31 mouse cellular contexts compared by ENCODE assay signal in genomic region chr14:55735334-55735733, GRCm38 (mm10). TPM values are rescaled to one million over a fixed set of nuclear protein-coding genes. Genes with fewer than 3 reads are reported as not detected.
"Had no signal": no experiment of that assay in that cellular context is flagged by ENCODE, and none has a peak within 500 bp of the region (broad histone marks: within the 10 kb centered on the region; RNA-seq: fewer than 3 reads in every experiment).

No protein-coding gene starts in this region.

- ATAC-seq: hindbrain, embryonic 16.5 days; inflammation-experienced regulatory T-cells, adult 6 months; liver, embryonic 12.5 days had no signal

- DNase-seq: gastrocnemius, postnatal 14 days; gastrocnemius, postnatal 36 days; heart, adult 11 months; heart, adult 2 months; heart, postnatal 14 days; kidney, adult 18-20 months; kidney, adult 8-10 months; kidney, postnatal 14 days; kidney, postnatal 36 days; layer of hippocampus, adult 9-11 months; layer of hippocampus, postnatal 36 days; left cerebral cortex, postnatal 4 days had no signal

- H3K9me3 ChIP-seq: heart, embryonic 13.5 days; heart, embryonic 15.5 days; hindbrain, embryonic 12.5 days; kidney, embryonic 15.5 days; limb, embryonic 13.5 days; limb, embryonic 15.5 days; liver, embryonic 12.5 days had no signal

- H3K9ac ChIP-seq: heart, embryonic 13.5 days; heart, embryonic 15.5 days; hindbrain, embryonic 12.5 days; hindbrain, embryonic 14.5 days; kidney, embryonic 15.5 days; limb, embryonic 13.5 days; limb, embryonic 15.5 days; liver, embryonic 12.5 days; liver, embryonic 14.5 days had no signal

- H3K4me1 ChIP-seq: heart, embryonic 13.5 days; heart, embryonic 15.5 days; hindbrain, embryonic 12.5 days; limb, embryonic 13.5 days; limb, embryonic 15.5 days; liver, embryonic 12.5 days had no signal

- H3K27me3 ChIP-seq: heart, embryonic 15.5 days; hindbrain, embryonic 12.5 days; kidney, embryonic 15.5 days; limb, embryonic 13.5 days; limb, embryonic 15.5 days had no signal

- H3K4me3 ChIP-seq: heart, adult 2 months; heart, embryonic 13.5 days; heart, embryonic 15.5 days; hindbrain, embryonic 12.5 days; kidney, embryonic 15.5 days; limb, embryonic 13.5 days; limb, embryonic 15.5 days; liver, embryonic 12.5 days had no signal

- H3K4me2 ChIP-seq: heart, embryonic 11.5 days; heart, embryonic 13.5 days; heart, embryonic 15.5 days; hindbrain, embryonic 12.5 days; hindbrain, embryonic 14.5 days; kidney, embryonic 15.5 days; limb, embryonic 13.5 days; limb, embryonic 15.5 days; liver, embryonic 12.5 days had no signal

- H3K27ac ChIP-seq: heart, adult 2 months; heart, embryonic 13.5 days; heart, embryonic 15.5 days; hindbrain, embryonic 12.5 days; hindbrain, embryonic 14.5 days; kidney, embryonic 15.5 days; kidney, postnatal 0 days; limb, embryonic 13.5 days; limb, embryonic 15.5 days; liver, embryonic 12.5 days; liver, embryonic 14.5 days had no signal

RNA-seq across cellular contexts. Expression of gene Tgm1, which starts 21.6 kb away (rescaled TPM):
- total RNA-seq: gastrocnemius, postnatal 36 days; layer of hippocampus, adult 18-20 months; left cerebral cortex, adult 18-20 months; left cerebral cortex, postnatal 25 days had no signal
- polyA plus RNA-seq: inflammation-experienced regulatory T-cells, adult 6 months had no signal

RNA-seq across cellular contexts. Expression of gene Cideb, which starts 22.9 kb away (rescaled TPM):
- total RNA-seq: gastrocnemius, adult 18-20 months; gastrocnemius, adult 8-10 months; gastrocnemius, postnatal 14 days; gastrocnemius, postnatal 36 days; hematopoietic stem cell, adult 5-6 weeks had no signal
- polyA plus RNA-seq: hindbrain, embryonic 14.5 days; inflammation-experienced regulatory T-cells, adult 6 months had no signal
